Mouse (Mus musculus) brain, embryonic 14.5 days (tissue): ENCODE results near the gene Tbr1.

Source experiments
- CTCF ChIP-seq: fragments of 200-500 bp; IDR thresholded peaks from 2 replicates; pipeline ENCODE4 v1.5.1; 2012; ENCODE audit warnings: inconsistent platforms, mild to moderate bottlenecking, moderate library complexity, borderline replicate concordance; ENCODE audit not compliant: insufficient read depth, insufficient read length; ENCODE audit errors: extremely low read depth
- POLR2A ChIP-seq: fragments of 200-500 bp; IDR thresholded peaks from 2 replicates; pipeline ENCODE4 v1.6.1; 2012; ENCODE audit warnings: mild to moderate bottlenecking, inconsistent platforms, borderline replicate concordance; ENCODE audit not compliant: poor library complexity, insufficient read depth, insufficient read length, severe bottlenecking; ENCODE audit errors: extremely low read depth

GRCm38 (mm10) chr2:61837243-61837806, 34.6 kb downstream of the Tbr1 start:
- TF ChIP-seq CTCF (no peak), POLR2A (no peak)
